Mouse (Mus musculus) urinary bladder, postnatal 36 days (tissue): Measurements from ENCODE around the gene D7Ertd443e.

ENCODE experiments used
- DNase-seq, 2 experiments: peaks; one replicate each; pipeline ENCODE4 v3.0.0; 2022; ENCODE audit warnings: low spot score in 2 of 2, mixed read lengths in 1 of 2

The D7Ertd443e gene

DNA sequence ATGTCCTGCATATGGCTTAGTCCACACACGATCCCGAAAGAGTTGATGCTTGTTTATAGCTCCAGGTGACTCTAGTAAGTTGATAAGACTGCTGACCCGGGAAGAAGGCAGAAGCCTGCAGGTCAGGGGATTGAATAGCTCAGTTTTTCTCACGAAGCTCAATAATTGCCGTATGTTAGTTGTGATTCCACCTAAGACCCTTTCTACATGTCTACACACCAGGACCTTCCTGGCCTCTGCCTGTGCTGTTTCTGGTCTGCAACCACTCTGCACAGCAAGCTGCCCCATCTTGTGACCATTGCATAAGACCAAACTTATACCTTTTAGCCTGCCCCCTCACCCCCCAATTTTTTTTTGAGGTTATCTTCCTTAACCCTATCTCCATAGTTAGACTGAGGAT, 96.3 kb downstream of the D7Ertd443e start:
- DNase-seq, result no peak

DNA sequence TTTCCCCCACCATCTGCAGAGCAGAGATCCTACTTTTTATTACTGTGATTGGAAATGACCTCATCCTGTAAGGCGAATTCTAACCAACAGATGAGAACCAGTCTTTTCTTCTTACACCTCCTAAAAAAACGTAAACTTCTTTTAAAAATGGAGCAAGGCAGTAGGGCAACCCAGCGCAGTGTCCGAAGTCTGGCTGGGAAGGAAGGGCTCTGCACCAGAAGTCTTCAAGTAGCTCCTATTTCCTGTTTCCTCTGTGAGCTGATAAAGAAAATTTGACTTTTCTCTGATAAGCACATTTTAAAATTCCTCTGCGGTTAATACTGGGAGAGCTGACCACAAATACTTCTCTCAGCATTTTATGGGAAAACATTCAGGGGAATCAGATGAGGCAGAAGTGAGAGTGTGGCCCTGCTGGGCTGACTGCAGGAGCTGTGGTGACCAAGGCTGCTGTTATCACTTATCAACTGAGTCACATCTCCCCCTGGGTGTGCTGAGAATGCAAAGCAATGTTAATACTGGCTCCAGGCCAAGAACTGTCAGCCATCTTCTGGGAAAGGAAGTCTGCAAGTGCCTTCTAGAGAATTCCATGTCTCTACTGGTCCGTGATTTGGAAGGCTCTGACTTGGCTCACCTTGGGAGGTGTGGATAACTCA, 97.8 kb downstream of the D7Ertd443e start:
- peak; percentile 8 to 13 for DNase-seq

DNA sequence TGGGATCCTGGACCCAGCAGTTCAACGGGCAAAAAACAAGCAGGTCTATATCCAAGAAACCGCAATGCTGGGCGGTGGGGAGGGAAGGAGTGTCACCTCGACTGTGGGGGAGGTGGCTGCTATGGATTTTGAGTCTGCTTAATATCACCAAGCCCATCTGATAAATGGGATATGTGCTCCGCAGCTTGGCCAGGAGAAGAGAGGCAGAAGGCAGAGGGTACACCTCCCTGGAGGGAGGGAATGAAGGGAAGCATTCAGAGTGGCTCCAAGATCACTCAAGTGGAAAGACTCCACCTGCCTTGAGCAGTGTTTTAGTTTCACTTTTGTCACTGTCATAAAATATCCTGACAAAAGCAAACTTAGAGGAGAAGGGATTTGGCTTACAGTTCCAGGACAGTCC, 112.5 kb downstream of the D7Ertd443e start:
- no peak for DNase-seq

DNA sequence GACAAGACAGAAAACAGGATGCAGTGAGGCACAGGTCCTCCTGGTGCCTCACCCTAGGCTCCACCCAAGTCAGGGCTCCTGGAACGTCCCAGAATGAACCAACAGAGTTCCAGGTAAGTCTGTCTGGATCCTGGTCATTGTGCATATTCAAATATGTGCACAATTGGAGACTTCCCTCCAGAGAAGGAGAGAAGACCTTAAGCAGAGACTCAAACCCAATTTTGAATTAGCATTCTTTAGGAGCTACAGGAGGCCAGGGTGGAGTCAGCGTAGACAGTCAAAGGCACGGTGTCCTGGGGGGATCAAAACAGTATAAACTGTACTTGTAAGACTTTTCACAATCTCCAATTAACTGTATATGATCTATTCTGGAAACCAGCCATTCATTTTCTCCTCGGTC, 113.0 kb downstream of the D7Ertd443e start:
- no peak for DNase-seq

DNA sequence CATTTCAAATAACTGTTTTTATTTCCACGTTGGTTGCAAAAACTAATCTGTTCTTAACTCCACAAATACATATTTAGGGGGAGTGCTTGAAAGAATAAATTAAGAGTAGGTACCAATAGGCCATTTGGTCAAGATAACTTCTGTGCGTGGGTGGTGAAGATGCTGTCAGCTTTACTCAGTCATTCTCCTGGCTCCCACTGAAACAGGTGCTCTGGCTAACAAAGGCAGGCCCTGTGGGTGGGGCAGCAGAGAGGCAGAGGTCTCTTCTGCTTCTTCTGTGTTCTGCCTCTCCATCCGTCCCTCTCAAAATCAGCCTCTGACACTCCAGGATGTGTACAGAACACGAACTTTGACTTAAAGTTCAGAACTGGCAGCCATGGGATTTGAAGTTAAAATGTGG, 119.7 kb downstream of the D7Ertd443e start:
- no peak for DNase-seq

DNA sequence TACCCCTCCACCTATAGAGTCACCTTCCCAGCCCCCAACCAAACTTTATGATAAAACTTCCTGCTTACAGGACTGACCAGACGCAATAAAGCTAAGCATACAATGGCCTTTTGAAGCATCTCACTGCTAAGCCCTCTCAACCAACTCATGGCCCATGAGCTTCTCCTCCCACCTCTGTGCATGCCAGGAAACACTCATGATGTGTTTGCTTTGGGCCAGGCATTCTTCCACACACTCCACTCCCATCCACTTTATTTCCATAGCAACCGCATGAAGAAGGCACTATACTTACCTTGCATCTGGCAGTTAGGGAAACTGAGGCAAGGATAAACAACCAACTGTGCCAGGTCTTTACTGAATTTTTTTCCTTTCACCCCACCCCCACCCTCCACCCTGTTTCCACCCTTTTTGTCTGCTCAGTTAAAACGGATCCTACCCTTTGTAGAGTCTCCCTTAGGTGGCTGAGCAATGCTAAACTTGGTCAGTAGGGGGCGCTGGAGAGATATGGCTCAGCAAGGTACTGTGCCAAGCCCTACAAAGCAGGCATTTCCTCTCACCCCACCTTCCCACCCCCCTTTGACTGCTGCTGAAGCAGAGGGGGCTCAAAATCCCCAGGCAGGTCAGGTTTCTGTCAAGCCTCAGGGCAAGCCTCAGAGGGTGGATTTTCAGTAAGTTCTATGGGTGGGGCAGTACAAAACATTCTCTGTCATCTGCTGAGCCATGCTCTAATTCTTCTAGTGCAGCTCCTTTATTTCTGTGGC, 122.1 kb downstream of the D7Ertd443e start:
- DNase-seq, result peak; percentile 42 to 58

DNA sequence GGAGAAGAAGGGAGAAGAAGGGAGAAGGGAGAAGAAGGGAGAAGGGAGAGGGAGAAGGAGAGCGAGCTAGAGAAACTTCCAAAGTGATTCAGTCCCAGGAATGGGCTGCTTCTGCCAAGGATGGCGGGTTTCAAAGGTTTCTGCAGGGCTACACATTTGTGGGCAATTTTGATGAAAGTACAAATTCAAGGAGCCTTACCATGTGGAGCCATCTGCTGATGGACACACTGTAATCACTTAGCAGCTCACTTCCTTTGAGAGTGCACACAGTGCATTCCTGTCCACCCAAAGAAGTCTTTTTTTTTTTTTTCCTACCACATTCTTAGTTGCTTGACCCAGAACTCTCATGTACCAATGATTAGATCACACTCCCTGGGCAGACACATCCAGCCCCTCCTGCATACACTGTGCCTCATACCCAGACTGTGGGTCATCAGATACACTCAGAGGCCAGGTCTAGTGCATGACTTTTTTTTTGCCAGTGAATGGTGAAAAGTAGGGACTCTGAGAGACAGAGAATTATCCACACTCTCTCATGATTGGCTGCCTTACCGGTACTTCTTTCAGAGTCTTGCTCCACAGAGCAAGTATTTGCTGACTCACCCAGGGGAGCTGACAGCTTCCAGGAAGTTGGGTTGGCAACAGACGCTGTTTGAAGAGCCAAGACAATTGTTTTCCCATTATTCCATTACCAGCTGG, 124.3 kb downstream of the D7Ertd443e start:
- peak; percentile 10 to 24 for DNase-seq

DNA sequence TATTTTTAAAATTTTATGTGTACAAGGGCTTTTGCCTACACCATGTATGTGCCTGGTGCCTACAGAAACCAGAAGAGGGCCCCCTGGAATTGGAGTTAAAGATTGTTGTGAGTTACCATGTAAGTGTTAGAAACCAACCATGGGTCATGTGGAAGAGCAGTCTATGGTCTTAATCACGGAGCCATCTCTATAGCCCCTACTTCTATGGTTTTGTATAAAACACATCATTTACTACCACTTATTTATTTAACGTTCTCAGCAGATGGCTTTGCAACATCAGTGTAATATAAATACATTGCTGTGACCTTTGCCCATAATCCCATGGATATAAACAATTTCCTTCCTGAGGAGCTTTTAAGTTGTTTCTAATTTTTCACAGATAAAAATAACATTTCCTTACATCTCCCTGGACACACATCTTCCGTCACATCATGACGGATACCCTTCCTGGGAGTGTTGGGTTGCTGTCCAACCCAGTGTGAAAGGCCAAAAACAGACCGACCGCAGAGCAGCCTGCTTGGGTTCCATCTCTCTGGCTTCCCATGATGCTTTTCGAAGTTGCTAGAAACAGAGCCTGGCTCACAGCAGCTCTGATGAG, 135.1 kb downstream of the D7Ertd443e start:
- no peak for DNase-seq

DNA sequence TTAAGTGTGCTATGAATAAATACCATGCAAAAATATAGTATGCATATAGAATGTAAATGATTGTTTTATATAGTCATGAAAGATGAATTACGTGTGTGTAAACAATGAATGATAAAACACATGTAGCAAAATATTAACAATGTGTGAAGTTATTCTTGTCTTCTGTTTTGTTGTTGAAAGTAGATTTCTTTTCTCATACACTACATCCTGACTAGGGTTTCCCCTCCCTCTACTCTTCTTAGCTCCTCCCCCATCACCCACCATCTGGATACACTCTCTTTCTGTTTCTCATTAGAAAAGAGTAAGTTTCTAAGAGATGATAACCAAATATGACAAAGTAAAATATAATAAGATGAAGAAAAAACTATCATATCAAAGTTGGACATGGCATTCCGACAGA, 137.4 kb downstream of the D7Ertd443e start:
- no peak for DNase-seq

DNA sequence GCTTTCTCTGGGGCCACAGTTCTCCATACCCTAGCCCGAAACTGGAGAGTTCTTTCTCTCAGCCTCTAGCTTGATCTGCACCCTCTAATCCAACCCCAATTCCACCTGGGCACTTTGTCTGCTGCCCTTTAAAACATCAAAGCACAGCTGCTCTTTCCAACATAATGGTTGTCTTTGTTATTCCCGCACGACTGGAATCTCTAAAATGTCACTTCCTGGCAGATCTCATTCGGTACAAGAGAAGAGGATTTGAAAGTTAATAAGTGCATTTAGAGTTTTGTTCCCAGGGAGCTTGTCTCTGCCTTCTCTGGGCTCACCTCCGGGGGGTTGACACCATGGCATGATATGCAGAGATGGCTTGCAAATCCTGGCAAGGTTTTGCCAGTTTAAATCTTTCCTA, 138.8 kb downstream of the D7Ertd443e start:
- DNase-seq, result no peak

DNA sequence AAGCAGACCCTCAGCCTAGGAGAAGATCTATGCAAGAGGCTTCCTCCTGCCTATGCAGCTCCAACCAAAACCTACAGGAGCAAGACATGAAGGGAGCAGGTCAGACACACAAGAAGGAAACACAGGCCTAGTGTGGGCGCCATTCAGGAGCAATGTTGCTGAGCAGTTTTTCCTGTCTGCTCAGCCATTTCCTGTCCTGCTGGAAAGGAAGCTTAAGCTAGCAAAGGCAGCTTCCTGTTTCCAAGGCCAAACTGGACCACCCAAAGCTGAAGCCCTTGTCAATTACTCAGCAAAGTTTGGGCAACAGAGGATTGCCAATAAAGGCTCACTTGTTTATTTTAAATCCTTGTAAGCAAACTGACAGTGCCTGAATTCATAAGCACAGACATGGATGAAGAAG, 142.7 kb downstream of the D7Ertd443e start:
- DNase-seq, result no peak

DNA sequence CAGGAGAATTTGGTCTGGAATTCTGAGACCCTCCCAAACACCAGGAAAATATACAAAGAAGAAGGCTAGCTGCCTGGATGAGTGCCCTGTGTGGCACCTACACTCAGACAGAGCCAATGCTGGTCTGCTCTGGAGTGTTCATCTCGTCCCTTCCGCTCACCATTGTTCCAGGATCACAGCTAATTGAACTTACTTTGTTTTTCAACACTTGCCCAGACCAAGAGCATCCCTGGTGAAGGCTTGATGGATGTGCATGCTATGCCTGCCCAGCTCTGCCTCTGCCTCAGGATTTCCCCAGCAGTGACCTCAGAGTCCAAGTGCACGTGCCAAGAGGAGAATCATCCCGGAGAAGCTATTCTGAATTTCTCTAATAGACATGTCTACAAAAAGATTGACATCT, 144.2 kb downstream of the D7Ertd443e start:
- DNase-seq, result no peak

DNA sequence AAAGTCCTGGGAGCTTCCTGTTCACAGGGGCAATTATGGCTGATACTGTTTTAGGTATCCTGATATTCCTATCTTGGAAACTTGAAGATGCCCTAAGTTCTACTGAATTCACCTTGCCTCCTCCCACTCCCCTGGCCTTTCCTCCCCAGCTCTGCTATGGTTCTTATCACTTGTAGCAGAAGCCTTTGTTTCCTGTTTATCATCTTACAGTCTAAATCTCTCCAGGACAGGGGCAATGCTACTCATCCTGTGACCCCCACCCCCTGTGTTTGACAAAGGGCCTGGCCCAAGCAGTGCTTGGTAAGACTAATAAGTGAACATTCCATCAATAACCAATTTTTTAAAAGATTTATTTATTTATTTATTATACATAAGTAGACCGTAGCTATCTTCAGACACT, 144.9 kb downstream of the D7Ertd443e start:
- no peak for DNase-seq

DNA sequence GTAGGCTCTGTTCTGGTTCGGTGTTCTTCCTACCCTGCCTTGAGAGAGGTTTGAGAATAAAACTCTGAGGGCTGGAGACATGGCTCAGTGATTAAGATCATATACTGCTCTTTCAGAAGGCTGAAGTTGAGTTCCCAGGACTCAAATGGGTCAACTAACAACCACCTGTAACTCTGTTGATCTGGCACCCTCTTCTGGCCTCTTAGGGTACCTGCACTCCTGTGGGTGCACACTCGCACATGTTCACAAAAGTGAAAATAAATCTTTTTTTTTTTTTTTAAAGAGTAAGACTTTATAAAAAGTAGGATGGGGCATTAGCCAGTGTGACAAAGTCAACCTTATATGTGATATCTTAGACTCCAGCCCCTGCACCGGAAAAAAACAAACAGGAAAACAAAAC, 146.6 kb downstream of the D7Ertd443e start:
- DNase-seq, result no peak

DNA sequence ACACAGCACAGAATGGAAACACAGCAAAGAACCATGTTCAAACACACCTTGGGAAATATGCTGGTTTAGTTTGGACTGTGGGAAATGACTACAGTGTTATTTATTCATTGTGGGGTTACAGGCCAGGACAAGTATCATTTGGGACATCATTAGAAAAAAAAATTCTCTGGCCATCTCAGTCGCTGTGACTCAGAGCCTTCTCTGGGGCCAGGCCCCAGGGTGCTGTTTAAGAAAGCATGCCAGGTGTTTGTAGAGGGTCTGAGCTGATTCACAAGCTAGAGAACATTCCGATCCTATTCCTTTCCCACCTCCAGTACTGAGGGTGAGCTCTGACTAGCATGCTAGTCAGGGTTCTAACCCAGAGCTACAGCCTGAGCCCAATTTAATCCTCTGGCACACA, 148.1 kb downstream of the D7Ertd443e start:
- no peak for DNase-seq

DNA sequence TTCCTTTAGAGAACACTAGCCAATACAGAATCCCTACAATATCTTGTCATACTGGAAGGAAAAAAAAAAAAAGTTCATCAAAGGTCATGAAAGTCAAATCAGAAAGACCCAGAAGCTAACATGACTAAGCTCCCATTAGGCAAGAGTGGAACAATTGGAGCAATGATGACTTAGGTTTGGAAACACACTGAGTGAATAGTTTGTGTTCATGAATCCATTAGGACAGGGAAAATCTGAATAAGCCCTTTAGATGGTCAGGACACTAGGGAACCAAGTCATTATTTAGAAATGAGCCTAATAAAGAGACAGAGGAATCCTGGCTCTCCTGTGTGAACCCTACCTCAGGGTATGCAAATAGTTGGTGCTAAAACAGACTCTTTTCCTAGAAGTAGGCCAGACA, 148.7 kb downstream of the D7Ertd443e start:
- no peak for DNase-seq

DNA sequence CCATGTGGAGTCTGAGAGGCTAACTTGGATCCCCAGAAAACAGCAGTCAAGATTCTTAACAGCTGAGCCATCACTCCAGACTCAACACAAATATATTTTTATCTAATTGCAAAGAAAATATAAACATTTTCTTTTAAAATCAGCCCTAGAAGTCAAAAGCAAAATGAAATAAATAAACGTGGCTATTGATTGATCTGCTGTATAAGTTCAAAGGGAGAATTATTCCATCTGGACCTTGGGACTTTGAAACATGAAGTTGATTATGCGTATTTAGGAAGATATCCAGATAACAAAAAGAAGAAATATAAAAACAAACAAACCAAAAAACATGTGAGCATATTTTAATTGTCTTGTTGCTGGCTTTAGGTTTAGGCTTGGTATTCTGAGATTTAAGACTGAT, 149.9 kb downstream of the D7Ertd443e start:
- DNase-seq, result no peak

DNA sequence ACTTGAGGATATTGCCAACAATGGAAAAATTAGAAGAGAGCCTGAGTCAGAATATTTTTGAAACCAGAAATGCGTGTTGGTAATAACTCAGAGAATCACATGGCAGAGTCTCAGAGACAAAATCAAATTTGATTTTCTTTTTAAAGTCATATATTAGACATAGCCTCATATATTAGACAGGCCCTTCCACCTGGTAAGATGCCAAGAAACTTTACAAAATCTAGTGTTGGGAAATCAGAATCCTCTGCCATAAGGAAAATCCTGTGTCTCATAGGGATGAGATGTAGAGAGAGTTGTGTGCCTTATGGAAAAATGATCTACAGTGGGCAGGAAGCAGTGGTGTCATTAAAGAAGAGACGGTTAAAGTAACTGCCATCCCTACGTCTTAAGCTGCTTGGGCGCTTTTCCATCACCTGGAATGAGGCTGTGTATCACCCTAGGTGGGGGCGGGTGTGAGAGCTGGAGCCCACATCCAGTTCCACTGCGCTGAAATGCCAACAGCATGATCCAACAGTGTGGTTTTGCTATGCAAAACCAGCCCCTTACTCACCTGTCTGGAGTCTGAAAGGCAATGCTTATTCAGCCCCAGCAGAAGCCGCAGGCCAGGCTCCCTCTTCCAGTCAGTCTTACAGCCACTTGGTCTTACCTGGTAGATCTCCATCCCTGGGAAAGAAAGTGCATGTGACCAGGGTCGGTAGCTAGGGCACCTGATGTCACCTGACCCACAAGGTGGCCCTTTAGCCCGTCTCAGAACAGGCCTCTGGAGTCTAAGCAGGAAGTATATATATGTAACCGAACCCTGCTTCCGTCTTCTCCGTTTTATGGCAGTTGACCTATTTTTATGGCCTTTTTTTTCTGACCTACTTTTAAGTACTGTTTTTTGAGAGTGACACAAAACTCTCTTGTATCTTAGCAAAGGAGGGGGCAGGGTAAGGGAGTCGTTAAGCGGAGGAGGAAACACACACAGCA, 153.8 kb downstream of the D7Ertd443e start, which contains the start of gene Adam12:
Gene Adam12 (minus strand): TSS at position 769 of the 969 bp plus-strand sequence.
- no peak for DNase-seq

DNA sequence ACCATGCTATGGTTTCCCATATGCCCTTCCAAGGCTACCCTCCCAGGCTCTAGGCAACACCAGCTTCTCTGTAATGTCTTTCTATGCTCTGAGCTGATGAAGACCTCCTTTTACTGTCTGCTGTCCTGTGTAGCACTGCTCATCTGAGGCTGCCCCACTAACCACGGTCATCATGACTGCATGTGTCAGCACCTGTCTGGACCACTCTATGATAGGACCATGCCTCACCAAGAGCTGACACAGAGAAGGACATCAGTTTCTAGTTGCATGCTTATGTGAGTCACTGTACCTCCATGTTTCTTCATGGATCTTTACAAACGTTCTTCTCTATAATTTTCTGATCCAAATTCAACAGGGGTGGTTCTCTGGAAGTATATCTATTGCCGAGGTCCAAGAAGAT, 154.8 kb downstream of the D7Ertd443e start:
- DNase-seq, result no peak

DNA sequence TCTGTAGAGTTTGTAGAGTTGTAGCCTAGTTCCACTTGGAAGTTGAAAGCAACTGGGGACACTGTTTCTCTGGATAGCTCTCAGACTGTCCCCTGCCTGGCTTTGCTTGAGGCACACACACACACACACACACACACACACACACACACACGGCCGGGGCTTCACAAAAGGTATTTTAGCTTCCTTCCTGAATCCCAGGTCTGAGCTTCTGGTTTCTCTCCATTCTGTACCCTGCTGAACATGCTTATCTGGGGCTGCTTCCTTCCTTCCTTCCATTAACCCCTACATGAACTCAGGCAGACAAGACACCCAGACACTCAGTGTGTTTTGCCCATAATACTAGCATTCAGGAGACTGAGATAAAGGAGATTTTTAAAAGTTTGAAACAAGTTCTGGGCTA, 155.6 kb downstream of the D7Ertd443e start:
- DNase-seq, result no peak

DNA sequence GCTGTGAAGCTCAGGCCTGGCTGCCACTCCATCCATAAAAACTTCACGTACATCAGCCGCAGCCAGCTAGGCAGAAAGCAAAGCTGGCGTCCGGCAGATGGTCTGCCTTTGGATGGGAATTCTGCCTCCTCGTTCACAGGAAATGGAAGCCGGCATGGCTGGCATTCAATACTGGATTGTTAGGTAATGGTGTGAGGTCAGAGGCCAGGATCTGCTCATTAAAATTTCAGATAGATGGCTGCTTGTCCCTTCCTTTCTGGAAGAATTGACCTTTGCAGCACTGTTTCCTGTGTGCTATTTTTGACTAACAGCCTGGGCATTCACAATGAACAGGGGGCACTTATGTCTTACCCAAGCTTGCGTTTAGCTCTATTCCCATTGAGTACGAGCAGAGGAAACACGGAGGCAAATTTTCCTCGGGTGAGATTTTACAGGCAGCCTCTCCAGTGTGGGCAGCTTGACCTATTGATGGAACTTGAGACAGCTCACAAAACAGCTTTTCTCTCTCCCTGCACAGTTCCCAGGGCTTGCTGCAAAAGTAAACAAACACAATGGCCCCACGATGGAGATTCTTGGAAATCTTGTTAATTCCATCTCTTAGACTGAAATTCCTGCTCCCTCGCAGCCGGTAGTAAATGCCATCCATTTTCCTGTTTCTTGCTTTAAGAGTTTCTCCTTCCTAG, 157.5 kb downstream of the D7Ertd443e start:
- no peak for DNase-seq
